Mouse (Mus musculus) midbrain, embryonic 15.5 days (tissue): ENCODE measurements around the gene Grm7. TPM values are rescaled to one million over a fixed set of nuclear protein-coding genes. Genes with fewer than 3 reads are reported as not detected.

Experiments used
- ATAC-seq: fragments of 200-750 bp; cut with Nextera tagmentation; replicated peaks from 2 replicates; pipeline ENCODE4 v1.8.0; 2017; ENCODE audit warnings: moderate TSS enrichment
- H3K27ac ChIP-seq: fragments of 300-500 bp; sonication (generic); 2 replicates; pipeline ENCODE4 v1.5.1; 2015; ENCODE audit warnings: mild to moderate bottlenecking, inconsistent platforms
- H3K27me3 ChIP-seq: fragments of 300-500 bp; sonication (generic); replicated peaks from 2 replicates; pipeline ENCODE4 v1.6.1; 2015; ENCODE audit warnings: inconsistent platforms
- H3K36me3 ChIP-seq: fragments of 300-500 bp; sonication (generic); replicated peaks from 2 replicates; pipeline ENCODE4 v1.6.1; 2015; ENCODE audit warnings: inconsistent platforms
- H3K4me1 ChIP-seq: fragments of 300-500 bp; sonication (generic); 2 replicates; pipeline ENCODE4 v1.6.1; 2015; ENCODE audit warnings: inconsistent platforms
- H3K4me2 ChIP-seq: fragments of 300-500 bp; sonication (generic); 2 replicates; pipeline ENCODE4 v1.6.1; 2015; ENCODE audit warnings: inconsistent platforms, mild to moderate bottlenecking, moderate library complexity
- H3K4me3 ChIP-seq: fragments of 300-500 bp; sonication (generic); 2 replicates; pipeline ENCODE4 v1.5.1; 2015; ENCODE audit warnings: mild to moderate bottlenecking, inconsistent platforms
- H3K9ac ChIP-seq: fragments of 300-500 bp; sonication (generic); 2 replicates; pipeline ENCODE4 v1.6.1; 2015; ENCODE audit warnings: mild to moderate bottlenecking, inconsistent platforms
- H3K9me3 ChIP-seq: fragments of 300-500 bp; sonication (generic); 2 replicates; pipeline ENCODE4 v1.6.1; 2016; ENCODE audit warnings: inconsistent platforms
- WGBS: fragments of 180-500 bp; shearing (Covaris S2); methylation state at CpG from one replicate; pipeline ENCODE4 v1.1.7; 2015; ENCODE audit warnings: mixed read lengths; 5-methylcytosine and 5-hydroxymethylcytosine counted together
- polyA plus RNA-seq: library from polyadenylated mRNA; unstranded; fragments of >200 nt; fragmentation: Nextera tagmentation; extraction: Ambion mirVana; gene quantifications from 2 replicates; pipeline ENCODE4 v1.2.1, GENCODE M21; 2015

Grm7 gene
- polyA plus RNA-seq, 1 experiment from 2014 or later: 30.1 TPM

DNA sequence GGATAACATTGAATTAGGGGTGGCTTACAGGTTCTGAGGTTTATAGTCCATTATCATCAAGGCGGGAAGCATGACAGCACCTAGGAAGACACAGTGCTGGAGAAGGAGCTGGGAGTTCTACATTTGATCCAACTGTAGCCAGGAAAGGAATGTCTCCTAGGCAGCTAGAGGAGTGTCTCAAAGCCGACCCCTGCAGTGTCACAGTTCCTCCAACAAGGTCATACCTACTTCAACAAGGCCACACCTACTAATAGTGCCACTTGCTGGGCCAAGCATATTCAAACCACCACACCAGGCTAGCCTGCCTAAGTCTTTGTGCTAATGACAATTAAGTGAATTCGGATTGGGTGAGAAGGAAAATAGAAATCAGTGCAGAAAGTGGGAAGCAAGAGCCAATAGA is 965.0 kb downstream of the Grm7 start:
- ATAC-seq: no peak
- Histone ChIP-seq H3K9ac (no peak overlapping the region), H3K27me3 (no peaks in the 10 kb centered on the region), H3K9me3 (no peaks in the 10 kb centered on the region), H3K27ac (no peak overlapping the region), H3K4me1 (no peaks in the 10 kb centered on the region), H3K36me3 (no peaks in the 10 kb centered on the region), H3K4me3 (no peak overlapping the region), H3K4me2 (no peak overlapping the region)
- WGBS: 88% methylated on average over 3 of the region's 3 CpGs

- Histone ChIP-seq H3K27ac (no peak overlapping the region), H3K27me3 (no peaks in the 10 kb centered on the region), H3K4me3 (no peak overlapping the region), H3K9ac (no peak overlapping the region), H3K4me1 (no peaks in the 10 kb centered on the region), H3K36me3 (no peaks in the 10 kb centered on the region), H3K9me3 (no peaks in the 10 kb centered on the region), H3K4me2 (no peak overlapping the region)
- no peak for ATAC-seq
These were observed 968.5 kb downstream of the Grm7 start for GRCm38 (mm10) chr6:111613834-111614233.
